Comparison of ENCODE assay signal across 6 mouse cellular contexts in the genomic region with DNA sequence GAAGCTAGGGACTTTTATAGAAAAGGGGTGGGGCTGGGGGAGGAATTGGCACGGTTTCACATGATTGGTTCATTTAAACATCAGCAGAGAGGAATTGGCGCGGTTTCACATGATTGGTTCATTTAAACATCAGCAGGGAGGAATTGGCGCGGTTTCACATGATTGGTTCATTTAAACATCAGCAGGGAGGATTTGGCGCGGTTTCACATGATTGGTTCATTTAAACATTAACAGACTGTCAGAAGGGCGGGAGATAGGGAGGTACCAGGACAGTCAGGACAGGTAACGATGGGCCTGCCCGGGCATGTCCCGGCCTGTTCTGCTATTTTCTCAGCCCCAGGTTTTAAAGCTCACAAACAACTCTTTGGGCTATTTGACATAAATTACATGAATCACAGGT.
A peak's percentile ranks its signal among the peaks of the same experiment; 100 is the strongest.
DNase-seq lines count a peak whose midpoint lies in the region; TF ChIP-seq lines count a peak whose summit lies in the region.
"Not testable (repeated sequence)": the region's sequence is repeated elsewhere in the genome, so short reads cannot be mapped to it uniquely, and the experiment has no call there.

No protein-coding gene starts in this region.

- TF ChIP-seq POLR2A in ES-Bruce4 (IDR thresholded peaks at IDR 0.05; ENCODE audit: insufficient read depth, low read length); kidney, adult 2 months (IDR thresholded peaks at IDR 0.05; ENCODE audit: low read depth, low read length): not testable (repeated sequence)

- H3K9me3 ChIP-seq in ES-Bruce4 (replicated peaks; ENCODE audit: control insufficient read depth, insufficient read depth, low read length, poor library complexity, severe bottlenecking) = peaks cover 32% of the 10 kb centered on the region

- not testable (repeated sequence) for H3K9ac ChIP-seq in ES-Bruce4 (ENCODE audit: low read depth, poor library complexity, severe bottlenecking)

- not testable (repeated sequence) for H3K27me3 ChIP-seq in ES-Bruce4 (ENCODE audit: control insufficient read depth, insufficient read depth, low read length, poor library complexity, severe bottlenecking); kidney, adult 2 months (replicated peaks; ENCODE audit: control insufficient read depth, insufficient read depth, low read length)

- intact Hi-C loops in gastrocnemius, adult 2 months (cut with DNase I) = not testable (repeated sequence)

- peak; percentile 15 for DNase-seq in gastrocnemius, adult 2 months
- peak; percentile 53 for DNase-seq in kidney, adult 2 months
- DNase-seq in kidney, postnatal 10 days = peak; percentile 9
- DNase-seq in kidney, postnatal 36 days = peak; percentile 14 to 24
- peak; percentile 16 to 17 for DNase-seq in right cerebral cortex, postnatal 10 days (ENCODE audit: low spot score in 2 of 2)

- not testable (repeated sequence) for H3K4me3 ChIP-seq in ES-Bruce4 (ENCODE audit: low read depth, low read length); gastrocnemius, adult 2 months; kidney, adult 2 months (ENCODE audit: insufficient read depth, low read depth, low read length)

- H3K27ac ChIP-seq in ES-Bruce4 (ENCODE audit: insufficient read depth, low read length) = 0 out of 2 replicates have a peak overlapping the region, but pooled peaks have one; percentile 65
- not testable (repeated sequence) for H3K27ac ChIP-seq in gastrocnemius, adult 2 months; kidney, adult 2 months (ENCODE audit: insufficient read depth, low read depth, low read length)

- 93% methylated on average over 11 of the region's 11 CpGs for WGBS in kidney, adult 2 months

- not testable (repeated sequence) for H3K4me1 ChIP-seq in ES-Bruce4 (ENCODE audit: control insufficient read depth, insufficient read depth, low read length); kidney, adult 2 months (ENCODE audit: control insufficient read depth, insufficient read depth, low read length)

- H3K36me3 ChIP-seq in ES-Bruce4 (ENCODE audit: control insufficient read depth, insufficient read depth, low read length, poor library complexity, severe bottlenecking); kidney, adult 2 months (ENCODE audit: control insufficient read depth, insufficient read depth, low read length): not testable (repeated sequence)

- TF ChIP-seq CTCF in ES-Bruce4 (IDR thresholded peaks at IDR 0.05; ENCODE audit: low read depth, low read length); gastrocnemius, adult 2 months (IDR thresholded peaks at IDR 0.05); kidney, adult 2 months (conservative IDR thresholded peaks at IDR 0.05; ENCODE audit: insufficient read depth, insufficient read length, low read depth, low read length): not testable (repeated sequence)

- not testable (repeated sequence) for TF ChIP-seq EP300 in ES-Bruce4 (IDR thresholded peaks at IDR 0.05; ENCODE audit: insufficient read depth, low read depth, low read length)
